Comparison of ENCODE assay signal across 8 mouse cellular contexts in the genomic region with DNA sequence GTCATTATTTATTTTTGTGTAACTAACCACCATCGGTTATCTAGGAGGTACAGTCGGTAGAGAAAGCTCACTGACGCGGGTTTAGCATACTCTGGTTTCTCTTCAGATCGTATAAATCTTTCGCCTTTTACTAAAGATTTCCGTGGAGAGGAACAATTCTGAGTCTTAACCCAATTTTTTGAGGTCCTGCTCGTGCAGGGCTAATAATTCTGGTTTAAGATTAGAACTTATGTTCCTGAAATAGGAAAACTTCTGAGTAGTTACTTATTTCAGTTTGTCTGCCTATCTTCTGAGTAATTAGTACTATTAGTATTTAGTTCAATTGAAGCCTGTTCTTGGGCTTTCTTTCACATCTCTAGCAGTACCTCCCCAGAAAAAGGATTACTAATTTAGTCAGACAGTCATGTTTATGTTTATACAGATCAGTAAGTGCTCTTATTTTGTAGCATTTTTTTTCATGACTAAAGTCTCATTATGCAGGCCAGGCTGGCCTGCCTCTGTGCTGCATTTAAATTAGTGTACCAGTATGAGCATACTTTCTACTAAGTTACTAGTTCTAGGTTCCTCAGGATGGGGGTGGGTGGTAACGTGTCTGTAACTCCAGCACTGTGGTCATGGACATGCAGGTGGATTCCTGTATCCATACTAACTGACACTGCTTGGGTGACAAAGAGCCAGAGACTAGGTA. TPM values are rescaled to one million over a fixed set of nuclear protein-coding genes. Genes with fewer than 3 reads are reported as not detected.
A peak's percentile ranks its signal among the peaks of the same experiment; 100 is the strongest.
DNase-seq lines count a peak whose midpoint lies in the region; ATAC-seq lines count a peak whose summit lies in the region.

No protein-coding gene starts in this region.

- DNase-seq in frontal cortex, adult 2 months (ENCODE audit: extremely low spot score in 1 of 2, low spot score in 1 of 2) = no peak
- peak; percentile 74 for DNase-seq in adipocyte (ENCODE audit: low spot score)
- DNase-seq in forebrain, embryonic 11.5 days (ENCODE audit: low spot score) = peak; percentile 75
- peak; percentile 67 for DNase-seq in limb, embryonic 11.5 days (ENCODE audit: low spot score)

- ATAC-seq in frontal cortex, adult (ENCODE audit: low TSS enrichment) = peak; percentile 73
- ATAC-seq in forebrain, embryonic 11.5 days (replicated peaks; ENCODE audit: low FRiP score) = peak; percentile 89
- ATAC-seq in hindbrain, embryonic 15.5 days (ENCODE audit: low FRiP score, low read depth) = peak; percentile 90
- peak; percentile 90 for ATAC-seq in limb, embryonic 11.5 days (ENCODE audit: insufficient number of reproducible peaks, low FRiP score, low TSS enrichment, low read depth)
- ATAC-seq in midbrain, embryonic 12.5 days (ENCODE audit: low FRiP score, low read depth) = peak; percentile 86
- peak; percentile 87 for ATAC-seq in stomach, embryonic 16.5 days (ENCODE audit: insufficient read depth, low FRiP score)

- 1% methylated on average over 9 of the region's 9 CpGs for WGBS in forebrain, embryonic 11.5 days
- 1% methylated on average over 9 of the region's 9 CpGs for WGBS in hindbrain, embryonic 15.5 days
- WGBS in limb, embryonic 11.5 days = under 1% methylated on average over 9 of the region's 9 CpGs
- WGBS in midbrain, embryonic 12.5 days = under 1% methylated on average over 9 of the region's 9 CpGs
- WGBS in stomach, embryonic 16.5 days = 0% methylated on average over 9 of the region's 9 CpGs

- peak overlapping the region; percentile 37; the same call in 1 of the 2 replicates for H3K4me2 ChIP-seq in forebrain, embryonic 11.5 days (ENCODE audit: low read depth, low read length, severe bottlenecking)
- H3K4me2 ChIP-seq in hindbrain, embryonic 15.5 days = peak overlapping the region; percentile 58
- no peak overlapping the region for H3K4me2 ChIP-seq in limb, embryonic 11.5 days (ENCODE audit: low read depth, severe bottlenecking)
- H3K4me2 ChIP-seq in midbrain, embryonic 12.5 days (replicated peaks) = peak overlapping the region; percentile 39
- H3K4me2 ChIP-seq in stomach, embryonic 16.5 days (ENCODE audit: low read depth, low read length) = peak overlapping the region; percentile 56

- H3K36me3 ChIP-seq in forebrain, embryonic 11.5 days (ENCODE audit: control insufficient read depth, insufficient read depth, low read length) = no peaks in the 10 kb centered on the region
- H3K36me3 ChIP-seq in hindbrain, embryonic 15.5 days = no peaks in the 10 kb centered on the region
- no peaks in the 10 kb centered on the region for H3K36me3 ChIP-seq in limb, embryonic 11.5 days (ENCODE audit: control insufficient read depth, insufficient read depth, low read length)
- H3K36me3 ChIP-seq in midbrain, embryonic 12.5 days = no peaks in the 10 kb centered on the region
- H3K36me3 ChIP-seq in stomach, embryonic 16.5 days (ENCODE audit: control insufficient read depth, insufficient read depth, low read length) = no peaks in the 10 kb centered on the region

- H3K4me3 ChIP-seq in forebrain, embryonic 11.5 days (ENCODE audit: low read depth, low read length) = no peak overlapping the region
- peak overlapping the region; percentile 31 for H3K4me3 ChIP-seq in hindbrain, embryonic 15.5 days
- H3K4me3 ChIP-seq in limb, embryonic 11.5 days (ENCODE audit: low read depth, low read length) = no peak overlapping the region; the same call in 1 of the 2 replicates
- peak overlapping the region; percentile 25 for H3K4me3 ChIP-seq in midbrain, embryonic 12.5 days
- H3K4me3 ChIP-seq in stomach, embryonic 16.5 days (replicated peaks; ENCODE audit: low read length) = peak overlapping the region; percentile 38

- H3K9me3 ChIP-seq in forebrain, embryonic 11.5 days (ENCODE audit: control insufficient read depth, low read length) = no peaks in the 10 kb centered on the region
- H3K9me3 ChIP-seq in hindbrain, embryonic 15.5 days = no peaks in the 10 kb centered on the region
- H3K9me3 ChIP-seq in limb, embryonic 11.5 days (ENCODE audit: control insufficient read depth, low read length) = no peaks in the 10 kb centered on the region
- no peaks in the 10 kb centered on the region for H3K9me3 ChIP-seq in midbrain, embryonic 12.5 days
- no peaks in the 10 kb centered on the region for H3K9me3 ChIP-seq in stomach, embryonic 16.5 days (replicated peaks; ENCODE audit: control insufficient read depth, low read length)

- peak overlapping the region; percentile 65; the same call in 1 of the 2 replicates for H3K27ac ChIP-seq in forebrain, embryonic 11.5 days (ENCODE audit: low read depth, low read length)
- H3K27ac ChIP-seq in hindbrain, embryonic 15.5 days (replicated peaks) = peak overlapping the region; percentile 84
- H3K27ac ChIP-seq in limb, embryonic 11.5 days (replicated peaks; ENCODE audit: low read depth, low read length) = peak overlapping the region; percentile 79
- peak overlapping the region; percentile 77 for H3K27ac ChIP-seq in midbrain, embryonic 12.5 days (replicated peaks)
- H3K27ac ChIP-seq in stomach, embryonic 16.5 days (ENCODE audit: low read length) = peak overlapping the region; percentile 85

- H3K9ac ChIP-seq in forebrain, embryonic 11.5 days (ENCODE audit: low read length) = peak overlapping the region; percentile 25; the same call in 1 of the 2 replicates
- H3K9ac ChIP-seq in hindbrain, embryonic 15.5 days = peak overlapping the region; percentile 61
- peak overlapping the region; percentile 34; the same call in 1 of the 2 replicates for H3K9ac ChIP-seq in limb, embryonic 11.5 days (ENCODE audit: low read length)
- H3K9ac ChIP-seq in midbrain, embryonic 12.5 days (replicated peaks) = peak overlapping the region; percentile 44; the same call in 1 of the 2 replicates
- H3K9ac ChIP-seq in stomach, embryonic 16.5 days (ENCODE audit: low read length) = peak overlapping the region; percentile 68

- no peaks in the 10 kb centered on the region for H3K27me3 ChIP-seq in forebrain, embryonic 11.5 days (ENCODE audit: control insufficient read depth, insufficient read depth, low read length)
- no peaks in the 10 kb centered on the region for H3K27me3 ChIP-seq in hindbrain, embryonic 15.5 days
- H3K27me3 ChIP-seq in limb, embryonic 11.5 days (ENCODE audit: control insufficient read depth, insufficient read depth, low read length) = no peaks in the 10 kb centered on the region
- H3K27me3 ChIP-seq in midbrain, embryonic 12.5 days = peaks cover 5% of the 10 kb centered on the region; the same call in 1 of the 2 replicates
- no peaks in the 10 kb centered on the region for H3K27me3 ChIP-seq in stomach, embryonic 16.5 days (ENCODE audit: control insufficient read depth, insufficient read depth, low read length)

- 0 out of 2 replicates have a peak, but pooled peaks cover 2% of the 10 kb centered on the region for H3K4me1 ChIP-seq in forebrain, embryonic 11.5 days (replicated peaks; ENCODE audit: control insufficient read depth, insufficient read depth, low read length)
- H3K4me1 ChIP-seq in hindbrain, embryonic 15.5 days (replicated peaks) = 0 out of 2 replicates have a peak, but pooled peaks cover 3% of the 10 kb centered on the region
- no peaks in the 10 kb centered on the region for H3K4me1 ChIP-seq in limb, embryonic 11.5 days (ENCODE audit: control insufficient read depth, insufficient read depth, low read length)
- H3K4me1 ChIP-seq in midbrain, embryonic 12.5 days = peaks cover 9% of the 10 kb centered on the region
- H3K4me1 ChIP-seq in stomach, embryonic 16.5 days (ENCODE audit: control insufficient read depth, insufficient read depth, low read length) = no peaks in the 10 kb centered on the region

RNA-seq across cellular contexts. Expression of a gene that starts 7.6 kb away (rescaled TPM):
- polyA plus RNA-seq in frontal cortex, adult 2 months (2012; rRNA removed) = 0.32 and 0.46 TPM in 2 replicates
- 111 and 116 TPM in 2 replicates for polyA plus RNA-seq in forebrain, embryonic 11.5 days (2014; fragmentation: Nextera tagmentation; extraction: Ambion mirVana)
- 12.9 and 14.4 TPM in 2 replicates for polyA plus RNA-seq in hindbrain, embryonic 15.5 days (2015; fragmentation: Nextera tagmentation; extraction: Ambion mirVana)
- polyA plus RNA-seq in limb, embryonic 11.5 days (2014; fragmentation: Nextera tagmentation; extraction: Ambion mirVana) = 125 and 136 TPM in 2 replicates
- 73.7 and 78.0 TPM in 2 replicates for polyA plus RNA-seq in midbrain, embryonic 12.5 days (2016; fragmentation: Nextera tagmentation; extraction: Ambion mirVana)
- polyA plus RNA-seq in stomach, embryonic 16.5 days (2015; fragmentation: Nextera tagmentation; extraction: Ambion mirVana) = 42.4 and 44.3 TPM in 2 replicates

RNA-seq across cellular contexts. Expression of a gene that starts 34.0 kb away (rescaled TPM):
- 496 and 568 TPM in 2 replicates for polyA plus RNA-seq in frontal cortex, adult 2 months (2012; rRNA removed)
- 797 and 841 TPM in 2 replicates for polyA plus RNA-seq in forebrain, embryonic 11.5 days (2014; fragmentation: Nextera tagmentation; extraction: Ambion mirVana)
- 468 and 502 TPM in 2 replicates for polyA plus RNA-seq in hindbrain, embryonic 15.5 days (2015; fragmentation: Nextera tagmentation; extraction: Ambion mirVana)
- 1,072 and 1,111 TPM in 2 replicates for polyA plus RNA-seq in limb, embryonic 11.5 days (2014; fragmentation: Nextera tagmentation; extraction: Ambion mirVana)
- 573 and 608 TPM in 2 replicates for polyA plus RNA-seq in midbrain, embryonic 12.5 days (2016; fragmentation: Nextera tagmentation; extraction: Ambion mirVana)
- 671 and 829 TPM in 2 replicates for polyA plus RNA-seq in stomach, embryonic 16.5 days (2015; fragmentation: Nextera tagmentation; extraction: Ambion mirVana)

RNA-seq across cellular contexts. Expression of a gene that starts 56.2 kb away (rescaled TPM):
- 11.2 and 15.6 TPM in 2 replicates for polyA plus RNA-seq in frontal cortex, adult 2 months (2012; rRNA removed)
- polyA plus RNA-seq in forebrain, embryonic 11.5 days (2014; fragmentation: Nextera tagmentation; extraction: Ambion mirVana) = 16.0 and 17.4 TPM in 2 replicates
- polyA plus RNA-seq in hindbrain, embryonic 15.5 days (2015; fragmentation: Nextera tagmentation; extraction: Ambion mirVana) = 24.9 and 25.0 TPM in 2 replicates
- 2.0 and 2.3 TPM in 2 replicates for polyA plus RNA-seq in limb, embryonic 11.5 days (2014; fragmentation: Nextera tagmentation; extraction: Ambion mirVana)
- 33.1 and 40.4 TPM in 2 replicates for polyA plus RNA-seq in midbrain, embryonic 12.5 days (2016; fragmentation: Nextera tagmentation; extraction: Ambion mirVana)
- 3.4 and 5.0 TPM in 2 replicates for polyA plus RNA-seq in stomach, embryonic 16.5 days (2015; fragmentation: Nextera tagmentation; extraction: Ambion mirVana)

Comparison
In these comparisons a context has a peak if more than half of its experiments do, and no peak if none do; other contexts are left out.
1. DNase-seq: peak in adipocyte (single experiment), forebrain, embryonic 11.5 days (single experiment) and limb, embryonic 11.5 days (single experiment); none in frontal cortex, adult 2 months (0 of 2).
2. H3K4me3 ChIP-seq: peak in hindbrain, embryonic 15.5 days (single experiment), midbrain, embryonic 12.5 days (single experiment) and stomach, embryonic 16.5 days (single experiment); none in forebrain, embryonic 11.5 days (single experiment) and limb, embryonic 11.5 days (single experiment).
3. Peak in every context shown above with its lines, with median percentiles within 50 percentile points of each other: ATAC-seq, H3K27ac ChIP-seq and H3K9ac ChIP-seq.